Mouse (Mus musculus) kidney, postnatal 0 days (tissue): Measurements from ENCODE around the gene Lcmt1. TPM values are rescaled to one million over a fixed set of nuclear protein-coding genes. Genes with fewer than 3 reads are reported as not detected.

Experiments used
- ATAC-seq: fragments of 200-750 bp; cut with Nextera tagmentation; replicated peaks from 2 replicates; pipeline ENCODE4 v1.8.0; 2017; ENCODE audit warnings: low read depth, moderate number of reproducible peaks, moderate TSS enrichment, moderate library complexity; ENCODE audit not compliant: low FRiP score
- DNase-seq: peaks from one replicate; pipeline ENCODE4 v3.0.0-alpha.2; 2016; ENCODE audit warnings: low spot score
- H3K27ac ChIP-seq: fragments of 300-500 bp; sonication (generic); 2 replicates; pipeline ENCODE4 v1.5.1; 2014; ENCODE audit warnings: mild to moderate bottlenecking
- H3K27me3 ChIP-seq: fragments of 300-500 bp; sonication (generic); 2 replicates; pipeline ENCODE4 v1.6.1; 2014; ENCODE audit warnings: low read length, mixed read lengths; ENCODE audit not compliant: insufficient read depth
- H3K36me3 ChIP-seq: fragments of 300-500 bp; sonication (generic); 2 replicates; pipeline ENCODE4 v1.6.1; 2014; ENCODE audit warnings: low read length, mixed read lengths; ENCODE audit not compliant: insufficient read depth
- H3K4me1 ChIP-seq: fragments of 300-500 bp; sonication (generic); replicated peaks from 2 replicates; pipeline ENCODE4 v1.6.1; 2014; ENCODE audit warnings: antibody characterized with exemption, low read length, mixed read lengths; ENCODE audit not compliant: insufficient read depth
- H3K4me2 ChIP-seq: fragments of 300-500 bp; sonication (generic); 2 replicates; pipeline ENCODE4 v1.6.1; 2014; ENCODE audit warnings: mild to moderate bottlenecking, low read length, moderate library complexity, mixed read lengths
- H3K4me3 ChIP-seq: fragments of 300-500 bp; sonication (generic); replicated peaks from 2 replicates; pipeline ENCODE4 v1.5.1; 2014; ENCODE audit warnings: low read depth, low read length
- H3K9ac ChIP-seq: fragments of 300-500 bp; sonication (generic); 2 replicates; pipeline ENCODE4 v1.6.1; 2014; ENCODE audit warnings: low read depth, low read length
- H3K9me3 ChIP-seq: fragments of 300-500 bp; sonication (generic); replicated peaks from 2 replicates; pipeline ENCODE4 v1.6.1; 2016; ENCODE audit warnings: low read length, inconsistent platforms, mixed read lengths
- CTCF ChIP-seq: IDR thresholded peaks from 2 replicates; pipeline ENCODE4 v1.5.1; 2016; ENCODE audit warnings: antibody characterized with exemption, low read depth, mild to moderate bottlenecking, moderate library complexity
- WGBS: fragments of 180-500 bp; shearing (Covaris S2); extraction: QIAGEN DNeasy Blood & Tissue Kit; methylation state at CpG from one replicate; pipeline ENCODE4 v1.1.7; 2014; 5-methylcytosine and 5-hydroxymethylcytosine counted together
- polyA plus RNA-seq: library from polyadenylated mRNA; unstranded; fragments of >200 nt; fragmentation: Nextera tagmentation; extraction: Ambion mirVana; gene quantifications from 2 replicates; pipeline ENCODE4 v1.2.1, GENCODE M21; 2015

The Lcmt1 gene
- 57.0 and 58.2 TPM in 2 replicates for polyA plus RNA-seq

DNA sequence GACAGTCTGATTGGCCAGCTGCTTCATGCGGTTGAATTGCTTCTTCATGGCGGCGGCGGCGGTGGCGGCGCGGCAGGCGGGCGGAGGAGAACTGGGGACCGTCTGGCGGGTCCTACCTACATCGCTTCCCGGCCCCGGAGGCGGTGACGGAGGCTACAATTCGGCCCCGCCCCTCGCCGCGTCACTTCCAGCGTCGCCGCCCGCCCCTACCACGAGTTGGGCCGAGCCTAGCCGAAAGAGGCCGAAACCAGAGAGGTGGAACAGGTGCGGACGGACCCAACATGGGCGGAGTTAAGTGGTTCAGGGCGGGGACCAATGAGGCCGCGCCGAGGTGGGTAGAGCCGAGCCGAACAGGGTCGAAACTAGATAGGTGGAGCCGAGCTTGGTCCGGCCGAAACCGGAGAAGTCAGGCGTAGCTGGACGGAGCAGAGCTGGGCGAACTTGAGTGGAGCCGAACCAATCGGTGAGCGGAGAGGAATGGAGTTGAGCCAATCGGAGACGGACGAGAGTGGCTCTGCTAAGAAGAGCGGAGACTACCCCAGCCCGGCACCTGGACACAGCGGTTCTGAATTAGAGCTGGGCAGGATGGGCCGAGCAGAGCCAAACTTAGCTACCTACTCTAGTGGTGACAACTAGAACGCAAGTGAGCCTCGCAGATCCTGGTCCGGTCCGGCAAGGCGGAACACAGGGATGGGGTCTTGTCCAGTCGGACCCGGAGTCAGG, at the start of gene Lcmt1, which contains the start of gene Arhgap17:
Gene Lcmt1 (plus strand): TSS at position 26 of the 723 bp plus-strand sequence.
Gene Arhgap17 (minus strand): TSS at position 157 of the 723 bp plus-strand sequence.
- WGBS: under 1% methylated on average over 64 of the region's 64 CpGs
- Histone ChIP-seq H3K36me3 (no peaks in the 10 kb centered on the region), H3K4me3 (peak within 1 kb of the TSS; percentile 87), H3K9ac (peak within 1 kb of the TSS; percentile 86), H3K9me3 (no peaks in the 10 kb centered on the region), H3K27me3 (no peaks in the 10 kb centered on the region), H3K27ac (peak within 1 kb of the TSS; percentile 86), H3K4me1 (peaks cover 20% of the 10 kb centered on the region), H3K4me2 (peak within 1 kb of the TSS; percentile 89)
- ATAC-seq: peak; percentile 98
- no peak for TF ChIP-seq CTCF
- DNase-seq: peak; percentile 98

DNA sequence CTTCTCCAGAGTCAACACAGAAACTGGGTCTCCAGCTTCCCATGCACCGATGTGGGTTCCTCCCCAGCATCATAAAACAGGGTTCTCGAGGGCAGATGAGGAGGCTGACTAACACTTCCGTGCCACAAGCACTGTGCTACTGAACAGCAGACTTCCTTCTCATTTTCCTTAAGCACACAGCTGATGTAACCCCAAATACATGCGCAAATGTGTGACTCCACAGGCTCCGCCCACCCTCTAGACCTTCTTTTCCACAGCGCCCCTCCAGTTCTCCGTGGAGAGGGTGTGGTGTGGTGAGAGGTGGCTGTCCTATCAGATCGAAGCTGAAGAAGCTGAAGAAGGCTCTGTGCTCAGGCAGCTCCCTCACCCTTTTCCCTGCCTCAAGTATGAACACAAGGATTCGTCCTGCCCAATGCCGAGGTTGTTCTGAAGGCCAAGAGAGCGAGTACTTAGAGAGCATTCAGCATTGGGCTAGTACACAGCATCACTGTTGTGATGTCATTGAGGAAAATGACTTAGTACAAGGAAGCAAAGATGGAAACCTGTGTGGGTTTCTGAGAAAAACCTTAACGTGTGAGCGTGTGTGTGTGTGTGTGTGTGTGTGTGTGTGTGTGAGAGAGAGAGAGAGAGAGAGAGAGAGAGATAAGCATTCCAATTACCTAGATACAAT, 47.0 kb upstream of the Lcmt1 start:
- Histone ChIP-seq H3K4me2 (no peak overlapping the region), H3K9ac (no peak overlapping the region), H3K4me3 (no peak overlapping the region), H3K4me1 (no peaks in the 10 kb centered on the region), H3K36me3 (peaks cover 38% of the 10 kb centered on the region), H3K9me3 (no peaks in the 10 kb centered on the region), H3K27me3 (no peaks in the 10 kb centered on the region), H3K27ac (no peak overlapping the region)
- WGBS: 82% methylated on average over 13 of the region's 13 CpGs
- no peak for DNase-seq
- TF ChIP-seq CTCF: no peak
- no peak for ATAC-seq

DNA sequence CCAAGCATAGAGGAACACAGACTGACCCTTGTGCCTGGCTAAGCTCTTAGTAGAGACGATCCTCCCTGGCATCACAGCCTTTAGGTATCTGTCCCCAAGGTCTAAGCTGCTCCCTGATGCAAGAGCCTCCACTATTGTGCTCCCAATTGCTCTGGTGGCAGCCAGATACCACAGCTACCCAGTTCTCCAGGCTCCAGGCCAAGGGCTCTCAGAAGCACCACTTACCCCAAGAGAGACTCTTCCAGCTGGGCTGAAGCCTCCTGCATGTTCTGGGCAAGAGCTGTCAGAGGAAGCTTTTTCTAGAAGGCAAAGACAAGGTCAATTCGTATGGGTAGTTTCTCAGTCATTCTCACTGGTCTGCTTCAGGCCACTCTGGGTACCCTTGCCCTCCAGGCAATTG, 46.2 kb upstream of the Lcmt1 start:
- Histone ChIP-seq H3K9ac (no peak overlapping the region), H3K4me2 (no peak overlapping the region), H3K27ac (no peak overlapping the region), H3K36me3 (peaks cover 32% of the 10 kb centered on the region), H3K27me3 (no peaks in the 10 kb centered on the region), H3K9me3 (no peaks in the 10 kb centered on the region), H3K4me1 (no peaks in the 10 kb centered on the region), H3K4me3 (no peak overlapping the region)
- DNase-seq (no peak), ATAC-seq (no peak)
- 89% methylated on average over 2 of the region's 2 CpGs for WGBS
- TF ChIP-seq CTCF: no peak

DNA sequence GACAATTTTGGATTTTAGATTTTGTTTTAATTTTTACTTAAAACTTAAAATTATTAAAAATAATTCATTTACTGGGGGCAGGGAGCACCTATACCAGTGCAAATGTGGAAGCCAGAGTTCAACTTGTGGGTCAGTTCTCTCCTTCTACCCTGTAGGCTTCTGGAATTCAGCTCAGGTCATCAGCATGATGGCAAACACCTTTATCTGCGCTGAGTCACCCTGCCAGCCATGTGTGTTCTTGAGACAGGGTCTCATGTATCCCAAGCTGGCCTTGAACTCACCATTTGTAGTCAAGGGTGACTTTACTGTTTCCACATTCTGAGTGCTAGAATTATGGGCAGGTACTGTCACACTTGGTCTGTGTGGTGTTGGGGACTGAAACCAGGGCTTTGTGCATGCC, 45.5 kb upstream of the Lcmt1 start:
- Histone ChIP-seq H3K27me3 (no peaks in the 10 kb centered on the region), H3K4me3 (no peak overlapping the region), H3K4me2 (no peak overlapping the region), H3K9ac (no peak overlapping the region), H3K36me3 (peaks cover 26% of the 10 kb centered on the region), H3K9me3 (no peaks in the 10 kb centered on the region), H3K4me1 (no peaks in the 10 kb centered on the region), H3K27ac (no peak overlapping the region)
- ATAC-seq (no peak), DNase-seq (no peak)
- WGBS: 85% methylated on average over 1 of the region's 1 CpGs
- no peak for TF ChIP-seq CTCF

DNA sequence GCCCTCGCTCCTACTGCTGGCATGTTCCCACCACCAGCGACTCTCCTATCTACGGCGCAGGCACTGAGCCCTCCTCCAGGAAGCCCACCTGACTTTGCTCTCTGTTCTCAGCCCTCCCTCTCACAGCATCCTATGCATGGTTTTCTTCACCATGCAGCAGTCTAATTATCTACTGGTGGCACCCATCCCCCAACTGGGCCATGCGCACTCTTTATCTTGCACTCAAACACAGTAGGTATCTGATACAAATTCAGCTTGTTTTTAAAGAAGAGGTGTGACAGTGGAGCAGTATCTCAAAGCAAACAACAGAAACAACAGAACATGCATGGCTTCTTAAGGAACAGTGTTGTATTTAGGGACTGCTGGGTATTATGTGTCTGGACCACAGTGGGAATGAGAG, 43.5 kb upstream of the Lcmt1 start:
- Histone ChIP-seq H3K4me3 (no peak overlapping the region), H3K27me3 (no peaks in the 10 kb centered on the region), H3K27ac (no peak overlapping the region), H3K9ac (no peak overlapping the region), H3K36me3 (peaks cover 16% of the 10 kb centered on the region; the same call in 1 of the 2 replicates), H3K9me3 (no peaks in the 10 kb centered on the region), H3K4me1 (no peaks in the 10 kb centered on the region), H3K4me2 (no peak overlapping the region)
- DNase-seq (no peak), ATAC-seq (no peak)
- TF ChIP-seq CTCF: no peak
- 95% methylated on average over 5 of the region's 5 CpGs for WGBS

DNA sequence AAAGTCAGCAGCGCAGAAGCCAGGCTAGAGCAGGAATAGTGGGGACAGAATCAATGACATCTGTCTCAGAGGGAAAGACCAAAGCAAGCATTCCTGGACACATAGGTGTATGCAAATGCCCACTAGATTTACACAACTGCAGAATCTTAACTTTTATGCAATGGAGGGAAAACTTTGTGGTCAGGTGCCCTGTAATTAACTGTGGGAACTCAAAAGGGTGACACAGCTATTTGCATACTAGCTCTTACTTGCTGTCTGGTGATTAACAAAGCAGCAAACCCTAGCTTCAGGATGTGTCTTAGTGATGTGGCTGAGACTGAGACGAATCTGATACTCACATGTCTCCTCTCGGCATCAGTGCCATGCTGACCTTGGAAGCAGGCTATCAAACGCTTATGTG, 42.7 kb upstream of the Lcmt1 start:
- Histone ChIP-seq H3K36me3 (peaks cover 13% of the 10 kb centered on the region; the same call in 1 of the 2 replicates), H3K9me3 (no peaks in the 10 kb centered on the region), H3K27ac (no peak overlapping the region), H3K4me2 (no peak overlapping the region), H3K4me1 (no peaks in the 10 kb centered on the region), H3K27me3 (no peaks in the 10 kb centered on the region), H3K4me3 (no peak overlapping the region), H3K9ac (no peak overlapping the region)
- TF ChIP-seq CTCF: no peak
- DNase-seq: no peak
- 77% methylated on average over 4 of the region's 4 CpGs for WGBS
- ATAC-seq: no peak
